Mouse (Mus musculus) neutrophil, adult 65 days (primary cell): ENCODE results near the gene Ly6g5c. TPM values are rescaled to one million over a fixed set of nuclear protein-coding genes. Genes with fewer than 3 reads are reported as not detected.

Source experiments
- total RNA-seq: library from RNA; stranded (reverse); gene quantifications from 2 replicates; pipeline ENCODE4 v1.2.4, GENCODE M21; 2023

The Ly6g5c gene
- total RNA-seq, 1 experiment from 2014 or later = not detected

Other genes with a start within 250 kb of the Ly6g5c start
- gene Cfb, start 245.8 kb upstream of the Ly6g5c start, total RNA-seq = 1.3 TPM in 1 of 2 replicates, not detected in the other
- gene Zbtb12, start 228.8 kb upstream of the Ly6g5c start, total RNA-seq = 0.70 and 1.4 TPM in 2 replicates
- gene Gm20547, start 226.2 kb upstream of the Ly6g5c start, total RNA-seq = not detected in 2 replicates
- not detected in 2 replicates for gene C2, start 210.0 kb upstream of the Ly6g5c start, total RNA-seq
- gene Ehmt2, start 209.8 kb upstream of the Ly6g5c start, total RNA-seq = 49.5 and 66.6 TPM in 2 replicates
- gene Slc44a4, start 193.8 kb upstream of the Ly6g5c start, total RNA-seq = 0.25 TPM in 1 of 2 replicates, not detected in the other
- 87.8 and 101 TPM in 2 replicates for gene Neu1, start 177.0 kb upstream of the Ly6g5c start, total RNA-seq
- gene Hspa1b, start 149.0 kb upstream of the Ly6g5c start, total RNA-seq = 25.6 and 50.7 TPM in 2 replicates
- gene Gm20481, start 138.4 kb upstream of the Ly6g5c start, total RNA-seq = not detected in 2 replicates
- 36.0 and 76.5 TPM in 2 replicates for gene Hspa1a, start 136.1 kb upstream of the Ly6g5c start, total RNA-seq
- gene Hspa1l, start 135.6 kb upstream of the Ly6g5c start, total RNA-seq = 0.16 TPM in 1 of 2 replicates, not detected in the other
- gene Lsm2, start 126.4 kb upstream of the Ly6g5c start, total RNA-seq = 15.3 and 22.7 TPM in 2 replicates
- gene Vars, start 107.3 kb upstream of the Ly6g5c start, total RNA-seq = 51.6 and 57.8 TPM in 2 replicates
- gene Vwa7, start 91.7 kb upstream of the Ly6g5c start, total RNA-seq = 0.09 TPM in 1 of 2 replicates, not detected in the other
- 0.86 and 1.9 TPM in 2 replicates for gene Sapcd1, start 80.3 kb upstream of the Ly6g5c start, total RNA-seq
- 3.5 and 11.1 TPM in 2 replicates for gene Msh5, start 61.5 kb upstream of the Ly6g5c start, total RNA-seq
- gene Clic1, start 58.3 kb upstream of the Ly6g5c start, total RNA-seq = 248 and 288 TPM in 2 replicates
- gene Ddah2, start 49.2 kb upstream of the Ly6g5c start, total RNA-seq = 1.4 and 2.6 TPM in 2 replicates
- not detected in 2 replicates for gene Ly6g6c, start 42.9 kb upstream of the Ly6g5c start, total RNA-seq
- gene Mpig6b, start 42.1 kb upstream of the Ly6g5c start, total RNA-seq = 0.47 TPM in 1 of 2 replicates, not detected in the other
- gene Ly6g6e, start 31.4 kb upstream of the Ly6g5c start, total RNA-seq = not detected in 2 replicates
- gene Ly6g6d, start 30.2 kb upstream of the Ly6g5c start, total RNA-seq = not detected in 2 replicates
- 1.1 TPM in 1 of 2 replicates, not detected in the other for gene Ly6g6f, start 22.7 kb upstream of the Ly6g5c start, total RNA-seq
- gene Abhd16a, start 19.0 kb upstream of the Ly6g5c start, total RNA-seq = 44.4 and 57.6 TPM in 2 replicates
- 13.3 and 14.5 TPM in 2 replicates for gene Ly6g5b, start 7.1 kb downstream of the Ly6g5c start, total RNA-seq
- 36.0 and 50.1 TPM in 2 replicates for gene Gpank1, start 13.2 kb downstream of the Ly6g5c start, total RNA-seq
- gene Csnk2b, start 13.8 kb downstream of the Ly6g5c start, total RNA-seq = 135 and 169 TPM in 2 replicates
- gene D17H6S53E, start 18.1 kb downstream of the Ly6g5c start, total RNA-seq = 21.0 and 24.5 TPM in 2 replicates
- not detected in 2 replicates for gene Apom, start 23.8 kb downstream of the Ly6g5c start, total RNA-seq
- 295 and 362 TPM in 2 replicates for gene Bag6, start 26.9 kb downstream of the Ly6g5c start, total RNA-seq
- 170 and 191 TPM in 2 replicates for gene Prrc2a, start 56.6 kb downstream of the Ly6g5c start, total RNA-seq
- gene Aif1, start 67.8 kb downstream of the Ly6g5c start, total RNA-seq = 10.8 and 14.1 TPM in 2 replicates
- 410 and 626 TPM in 2 replicates for gene Lst1, start 80.2 kb downstream of the Ly6g5c start, total RNA-seq
- 118 TPM in 2 replicates for gene Ltb, start 86.2 kb downstream of the Ly6g5c start, total RNA-seq
- 115 TPM in 2 replicates for gene Tnf, start 93.7 kb downstream of the Ly6g5c start, total RNA-seq
- not detected in 2 replicates for gene Lta, start 97.1 kb downstream of the Ly6g5c start, total RNA-seq
- 0.79 TPM in 1 of 2 replicates, not detected in the other for gene Gm16181, start 112.6 kb downstream of the Ly6g5c start, total RNA-seq
- gene Atp6v1g2, start 125.4 kb downstream of the Ly6g5c start, total RNA-seq = 1.8 and 3.2 TPM in 2 replicates
- 18.5 and 19.9 TPM in 2 replicates for gene Nfkbil1, start 127.5 kb downstream of the Ly6g5c start, total RNA-seq
- 185 and 239 TPM in 2 replicates for gene Ddx39b, start 133.5 kb downstream of the Ly6g5c start, total RNA-seq
- gene H2-D1, start 154.5 kb downstream of the Ly6g5c start, total RNA-seq = 1,574 and 1,649 TPM in 2 replicates
- gene H2-Q1, start 212.1 kb downstream of the Ly6g5c start, total RNA-seq = 5.9 and 6.8 TPM in 2 replicates
- 7.6 and 11.1 TPM in 2 replicates for gene H2-Q2, start 234.0 kb downstream of the Ly6g5c start, total RNA-seq